Mouse (Mus musculus) gastrocnemius, adult 2 months (tissue): ENCODE results near the gene Snx29. TPM values are rescaled to one million over a fixed set of nuclear protein-coding genes. Genes with fewer than 3 reads are reported as not detected.
"Not testable (repeated sequence)": the region's sequence is repeated elsewhere in the genome, so short reads cannot be mapped to it uniquely, and the experiment has no call there.

ENCODE experiments used
- DNase-seq: peaks from one replicate; pipeline ENCODE4 v3.0.0; 2022
- H3K27ac ChIP-seq: fragments of 200-600 bp; 2 replicates; pipeline ENCODE4 v1.8.1; 2022; ENCODE audit warnings: mild to moderate bottlenecking
- H3K4me3 ChIP-seq: fragments of 200-600 bp; 2 replicates; pipeline ENCODE4 v1.8.1; 2022; ENCODE audit warnings: mild to moderate bottlenecking, moderate library complexity
- CTCF ChIP-seq: fragments of 200-600 bp; IDR thresholded peaks from 2 replicates; pipeline ENCODE4 v1.8.1; 2022; ENCODE audit warnings: antibody characterized with exemption, mild to moderate bottlenecking, moderate library complexity
- intact Hi-C: fragments of 180-260 bp; cut with DNase I; formaldehyde crosslinking; loops from one replicate; pipeline ENCODE4 v1.15.1; 2025
- total RNA-seq, 2 experiments: library from RNA; stranded (reverse); gene quantifications; 2 replicates each; pipeline ENCODE4 v1.2.3; 2021

The Snx29 gene
- total RNA-seq, 2 experiments from 2014 or later: 9.6 to 11.6 TPM

DNA sequence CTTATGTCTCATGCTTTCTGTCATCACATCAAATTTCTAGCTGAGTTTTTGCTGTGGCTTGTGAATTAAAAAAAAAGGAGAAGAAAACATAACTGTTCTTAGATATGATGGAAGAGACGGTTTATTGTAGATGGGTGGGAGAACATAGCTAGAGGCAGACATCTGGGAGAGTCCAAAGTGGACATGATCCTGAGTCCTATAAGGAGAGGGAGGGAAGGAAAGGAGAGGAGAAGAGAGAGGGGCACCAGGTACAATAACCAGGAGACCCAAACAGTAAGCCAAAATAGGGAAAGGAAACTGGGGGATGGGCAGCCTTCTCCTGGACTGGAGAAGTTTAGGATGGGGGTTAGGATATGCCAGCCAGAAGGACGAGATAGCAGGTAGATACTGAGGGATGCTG, 239.0 kb downstream of the Snx29 start:
- Histone ChIP-seq H3K4me3 (no peak overlapping the region), H3K27ac (no peak overlapping the region)
- TF ChIP-seq CTCF: no peak
- intact Hi-C loops: no loop called here
- no peak for DNase-seq

DNA sequence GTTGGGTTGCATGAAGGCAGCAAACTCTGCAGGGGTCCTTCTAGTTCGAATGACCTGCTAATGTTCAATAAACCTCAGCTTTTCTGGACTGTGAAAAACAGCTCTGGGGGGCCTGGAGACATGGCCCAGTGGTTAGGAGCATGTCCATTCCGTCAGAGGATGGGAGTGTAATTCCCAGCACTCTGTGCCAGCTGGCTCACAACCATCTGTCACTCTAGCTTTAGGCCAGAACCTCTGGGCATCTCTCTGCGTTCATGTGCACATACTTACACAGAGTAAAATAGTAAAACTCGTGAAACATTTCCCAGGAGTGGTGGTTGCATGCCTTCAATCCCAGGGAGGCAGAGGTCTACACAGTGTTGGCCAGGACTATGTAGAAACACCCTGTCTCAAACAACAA, 241.1 kb downstream of the Snx29 start:
- no peak overlapping the region for H3K27ac ChIP-seq
- no peak overlapping the region for H3K4me3 ChIP-seq
- intact Hi-C loops: no loop called here
- no peak for DNase-seq
- no peak for TF ChIP-seq CTCF

DNA sequence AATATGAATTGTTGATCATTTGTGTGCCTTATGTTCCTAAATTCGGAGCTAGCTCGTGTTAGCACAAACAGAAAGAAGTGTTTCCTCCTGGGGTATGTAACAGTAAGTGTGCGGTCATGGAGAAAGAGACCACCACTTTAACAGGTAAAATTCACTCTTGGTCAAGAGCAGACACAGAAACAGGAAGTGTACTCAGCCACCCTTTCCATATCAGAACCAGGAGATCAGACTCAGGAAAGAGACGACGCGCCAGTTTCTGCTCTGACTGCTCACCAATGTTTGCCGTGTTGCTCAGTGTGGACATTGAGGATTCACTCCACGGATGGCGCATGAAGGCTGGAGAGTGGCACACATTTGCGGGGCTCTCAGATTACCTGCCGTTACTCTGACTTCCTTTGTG, 242.4 kb downstream of the Snx29 start:
- Histone ChIP-seq H3K27ac (no peak overlapping the region), H3K4me3 (no peak overlapping the region)
- no peak for TF ChIP-seq CTCF
- intact Hi-C loops: no loop called here
- DNase-seq: no peak

DNA sequence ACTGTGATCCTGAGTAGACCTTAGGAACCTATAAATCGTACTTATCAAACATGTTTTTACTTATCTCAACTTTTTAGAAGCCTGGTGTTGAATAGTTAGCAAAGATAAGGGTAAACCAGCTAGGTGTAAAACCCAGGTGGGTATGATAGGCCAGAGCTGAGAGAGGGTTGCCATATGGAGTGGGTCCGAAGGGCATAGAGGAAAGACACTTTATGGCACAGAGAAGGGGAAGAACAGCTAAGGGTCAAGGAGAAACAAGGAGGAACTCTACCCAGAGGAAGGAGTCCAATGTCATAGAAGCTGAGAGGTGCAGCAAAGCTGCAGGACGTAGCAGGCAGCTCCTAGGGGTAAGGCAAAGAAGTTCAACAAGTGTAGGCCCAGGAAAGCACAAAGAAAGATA, 244.9 kb downstream of the Snx29 start:
- intact Hi-C loops: no loop called here
- no peak overlapping the region for H3K4me3 ChIP-seq
- no peak overlapping the region for H3K27ac ChIP-seq
- no peak for TF ChIP-seq CTCF
- DNase-seq: no peak

DNA sequence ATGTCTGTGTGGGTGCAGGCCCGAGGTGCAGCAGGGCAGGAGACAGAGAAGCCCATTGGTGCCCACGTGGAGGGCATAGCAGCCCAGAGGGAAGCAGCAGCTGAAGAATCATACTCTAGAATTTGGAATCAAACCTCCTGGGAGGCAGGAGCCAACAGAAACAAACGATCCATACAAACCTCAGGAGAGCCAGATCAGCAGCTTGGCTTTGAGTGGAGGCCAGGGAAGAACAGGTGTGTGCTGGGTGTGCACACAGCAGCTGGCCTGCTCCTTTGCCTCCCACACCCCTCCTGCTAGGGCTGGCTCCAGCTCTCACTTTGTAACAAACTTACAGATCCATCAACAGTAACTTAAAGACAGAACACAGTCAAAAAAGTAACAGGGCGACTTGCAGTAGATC, 245.4 kb downstream of the Snx29 start:
- Histone ChIP-seq H3K27ac (no peak overlapping the region), H3K4me3 (no peak overlapping the region)
- intact Hi-C loops: no loop called here
- TF ChIP-seq CTCF: no peak
- DNase-seq: peak; percentile 44

DNA sequence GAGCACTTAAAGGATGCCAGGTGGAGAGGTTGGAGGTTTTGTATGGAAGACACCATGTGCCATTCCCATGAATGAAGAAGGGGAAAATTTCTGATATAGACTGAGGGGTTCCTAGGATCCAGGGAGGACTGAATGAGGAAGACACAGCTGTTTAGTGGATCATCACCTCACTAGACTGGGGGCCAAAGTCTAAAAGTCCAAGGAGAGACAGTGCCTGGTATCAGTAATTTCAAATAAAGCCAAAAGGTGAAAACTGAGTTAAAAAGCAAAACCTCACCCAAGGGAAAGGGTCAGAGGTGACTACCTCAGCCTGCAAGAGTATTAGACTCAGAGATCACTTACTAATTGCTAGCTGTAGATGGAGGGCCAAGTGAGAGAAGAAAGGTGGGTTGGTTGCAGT, 245.9 kb downstream of the Snx29 start:
- Histone ChIP-seq H3K4me3 (no peak overlapping the region), H3K27ac (no peak overlapping the region)
- intact Hi-C loops: no loop called here
- DNase-seq: no peak
- no peak for TF ChIP-seq CTCF

DNA sequence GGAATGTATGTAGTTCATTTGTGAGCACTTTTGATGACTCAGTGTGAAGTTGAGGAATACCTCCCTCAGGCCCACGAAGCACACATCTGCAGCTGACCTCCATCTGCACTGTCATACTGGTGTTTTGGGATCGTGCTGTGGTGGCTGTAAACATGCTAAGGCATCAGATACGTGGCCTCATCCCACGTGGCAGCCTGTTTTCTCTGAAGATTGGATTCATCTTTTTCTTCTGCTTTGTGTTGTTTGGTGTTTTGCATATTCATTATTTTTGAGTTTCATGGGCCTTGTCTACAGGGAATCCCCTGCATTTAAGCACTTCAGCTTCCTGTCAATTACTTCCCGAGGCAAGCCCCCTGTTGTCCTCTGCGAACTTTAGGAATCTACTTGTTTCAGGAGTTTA, 246.4 kb downstream of the Snx29 start:
- no peak overlapping the region for H3K4me3 ChIP-seq
- DNase-seq: no peak
- H3K27ac ChIP-seq: no peak overlapping the region
- intact Hi-C loops: no loop called here
- no peak for TF ChIP-seq CTCF

DNA sequence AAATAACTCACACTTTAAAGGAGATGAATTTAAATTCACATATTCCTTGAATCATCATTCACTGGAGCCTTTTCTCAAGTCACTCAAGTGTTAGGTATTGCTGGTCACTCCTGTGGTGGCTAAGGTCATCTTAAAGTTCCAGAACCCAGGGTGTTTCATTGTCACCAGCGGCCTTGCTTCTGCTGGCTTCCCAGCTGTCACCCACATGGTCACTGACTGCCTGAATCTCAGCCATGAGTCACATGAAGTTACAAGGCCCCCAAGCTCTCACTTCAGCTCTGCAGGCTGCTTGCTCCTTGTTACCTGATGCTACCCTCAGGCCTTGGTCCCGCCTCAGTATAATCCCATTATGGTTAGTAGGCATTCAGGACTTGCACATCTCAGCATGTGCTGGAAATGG, 247.4 kb downstream of the Snx29 start:
- no peak for TF ChIP-seq CTCF
- Histone ChIP-seq H3K4me3 (no peak overlapping the region), H3K27ac (no peak overlapping the region)
- no peak for DNase-seq
- intact Hi-C loops: no loop called here

DNA sequence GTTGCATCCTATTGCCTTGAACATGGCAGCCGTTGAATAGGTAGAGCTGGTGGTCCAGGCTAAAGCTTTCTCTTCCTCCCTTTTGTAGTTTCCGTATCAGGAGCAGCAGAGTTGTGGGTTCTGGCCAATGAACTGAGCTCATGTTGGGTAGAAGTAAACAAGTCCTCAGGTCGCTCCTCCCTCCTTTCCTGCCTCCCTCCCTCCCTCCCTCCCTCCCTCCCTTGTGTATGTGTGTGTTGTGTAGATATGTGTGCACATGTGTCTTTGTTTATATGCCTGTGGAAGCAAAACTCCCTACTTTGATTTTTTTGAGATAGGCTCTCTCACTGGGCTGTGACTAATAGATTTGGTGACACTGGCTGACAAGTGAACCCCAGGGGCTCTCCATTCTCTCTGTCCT, 251.8 kb downstream of the Snx29 start:
- intact Hi-C loops: no loop called here
- TF ChIP-seq CTCF: no peak
- no peak for DNase-seq
- no peak overlapping the region for H3K4me3 ChIP-seq
- H3K27ac ChIP-seq: no peak overlapping the region

DNA sequence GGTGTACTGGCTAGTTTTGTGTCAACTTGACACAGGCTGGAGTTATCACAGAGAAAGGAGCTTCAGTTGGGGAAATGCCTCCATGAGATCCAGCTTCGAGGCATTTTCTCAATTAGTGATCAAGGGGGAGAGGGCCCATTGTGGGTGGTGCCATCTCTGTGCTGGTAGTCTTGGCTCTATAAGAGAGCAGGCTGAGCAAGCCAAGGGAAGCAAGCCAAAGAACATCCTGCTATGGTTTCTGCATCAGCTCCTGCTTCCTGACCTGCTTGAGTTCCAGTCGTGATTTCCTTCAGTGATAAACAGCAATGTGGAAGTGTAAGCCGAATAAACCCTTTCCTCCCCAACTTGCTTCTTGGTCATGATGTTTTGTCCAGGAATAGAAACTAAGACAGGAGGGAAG, 253.0 kb downstream of the Snx29 start:
- DNase-seq, H3K4me3 ChIP-seq, H3K27ac ChIP-seq, intact Hi-C loops: not testable (repeated sequence)

DNA sequence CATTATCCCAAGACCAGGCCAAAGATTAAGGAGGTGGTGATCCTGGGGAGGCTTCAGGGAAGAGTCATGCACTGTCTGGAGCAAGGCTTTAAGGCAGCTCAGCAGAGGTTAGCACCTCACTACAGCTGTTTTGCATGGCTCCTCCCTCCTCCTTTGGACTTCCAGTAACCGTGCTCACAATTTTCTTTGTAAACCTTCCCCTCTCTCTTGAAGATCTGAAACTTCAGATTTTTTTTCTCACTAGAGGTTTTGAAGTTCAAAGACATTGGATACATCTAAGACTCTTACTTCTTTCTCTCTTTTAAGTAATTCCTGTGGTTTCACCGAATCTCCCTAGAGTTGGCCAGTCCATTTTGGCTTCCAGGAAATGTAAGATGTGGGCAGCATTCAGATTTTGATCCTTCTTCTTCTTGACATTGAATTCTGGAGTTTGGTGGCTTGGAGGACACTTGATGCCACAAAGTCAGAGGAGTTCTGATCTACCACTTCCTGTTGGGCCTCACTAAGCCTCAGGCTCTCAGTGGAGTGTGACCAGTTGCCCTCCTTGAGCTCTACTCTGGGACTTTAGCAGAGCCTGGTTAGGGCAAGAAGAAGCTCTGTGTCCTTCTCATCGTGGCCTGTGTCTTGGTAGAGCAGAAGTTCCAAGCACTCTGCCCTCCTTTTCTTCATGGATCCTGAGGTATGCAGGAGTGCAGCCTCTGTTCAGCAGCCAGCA, 255.0 kb downstream of the Snx29 start:
- intact Hi-C loops: no loop called here
- no peak for TF ChIP-seq CTCF
- Histone ChIP-seq H3K4me3 (no peak overlapping the region), H3K27ac (no peak overlapping the region)
- no peak for DNase-seq

DNA sequence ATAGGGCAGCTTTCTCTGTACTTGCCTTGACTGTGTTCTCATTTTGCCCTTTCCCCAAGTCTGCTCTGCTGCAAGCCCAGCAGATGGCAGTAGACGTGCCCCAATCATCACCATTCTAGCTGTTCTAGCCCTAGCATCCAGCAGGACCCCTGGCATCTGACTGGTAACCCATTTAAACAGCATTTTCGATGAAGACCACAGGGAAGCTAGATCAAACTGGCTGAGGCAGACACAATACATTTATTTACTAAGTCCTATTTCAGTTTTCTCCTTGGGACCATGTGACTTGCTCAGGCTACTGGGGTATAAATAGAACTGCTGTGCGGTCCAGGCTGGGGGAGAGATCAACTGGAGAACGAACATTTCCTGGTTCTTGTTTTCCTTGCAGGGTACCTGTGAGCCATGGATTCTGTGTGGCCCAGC, 257.0 kb downstream of the Snx29 start:
- H3K27ac ChIP-seq: peak overlapping the region; percentile 82
- peak; percentile 46 for DNase-seq
- intact Hi-C loops: no loop called here

DNA sequence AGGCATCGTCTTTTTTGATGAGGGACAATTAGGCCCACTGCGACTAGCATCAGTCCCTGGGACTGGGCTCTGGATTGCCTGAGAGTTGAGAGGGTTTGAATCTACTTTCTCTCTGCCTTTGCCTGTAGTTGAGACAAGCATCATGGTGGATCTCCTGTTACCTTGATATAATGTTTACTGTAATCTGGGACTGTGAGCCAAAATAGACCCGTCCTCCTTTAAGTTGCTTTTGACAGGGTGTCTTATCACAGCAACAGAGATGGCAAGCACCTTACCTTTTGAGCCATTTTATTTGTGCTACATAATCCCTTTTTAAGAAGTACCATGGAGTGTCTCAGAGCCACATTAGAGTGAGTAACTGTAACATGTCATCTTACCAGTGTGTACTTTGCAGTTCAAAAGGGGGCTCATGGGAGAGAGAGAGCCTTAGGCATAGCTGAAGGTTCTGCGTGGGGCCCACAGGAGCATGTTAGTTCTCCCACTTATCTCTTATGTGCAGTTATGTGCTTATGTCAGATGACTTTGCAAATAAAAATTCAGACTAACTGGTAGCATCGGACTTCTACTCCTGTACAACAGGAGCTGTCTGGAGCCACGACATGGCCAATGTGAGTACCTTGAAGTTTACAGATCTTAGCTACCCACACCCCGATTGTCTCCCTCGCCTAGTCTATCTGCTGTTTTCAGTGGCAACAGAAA, 261.4 kb downstream of the Snx29 start:
- intact Hi-C loops: no loop called here
- H3K4me3 ChIP-seq: no peak overlapping the region

More for the DNA sequence above, 257.0 kb downstream of the Snx29 start:
- peak overlapping the region; percentile 46 for H3K4me3 ChIP-seq
- peak; percentile 81 for TF ChIP-seq CTCF

DNA sequence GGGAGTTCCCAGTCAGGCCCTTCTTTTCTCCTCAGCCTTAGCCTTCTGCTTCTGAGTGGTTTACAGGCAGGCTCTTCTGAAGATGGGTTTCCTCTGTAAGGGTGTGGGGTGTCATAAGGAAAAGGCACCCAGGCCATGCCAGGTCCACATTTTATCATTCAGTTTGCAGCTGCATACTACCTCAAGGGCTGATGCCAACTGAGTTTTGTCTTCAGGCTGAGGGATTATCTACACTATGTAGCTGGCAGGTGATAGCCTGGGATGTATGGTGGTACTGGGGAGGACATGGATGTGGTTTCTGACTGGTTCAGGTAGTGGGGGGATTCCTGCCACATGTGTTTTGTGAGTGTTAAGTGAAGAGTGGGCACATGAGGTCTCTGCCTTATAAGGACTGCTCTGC, 266.0 kb downstream of the Snx29 start:
- no peak for TF ChIP-seq CTCF
- intact Hi-C loops: no loop called here

More for the DNA sequence above, 261.4 kb downstream of the Snx29 start:
- no peak overlapping the region for H3K27ac ChIP-seq
- no peak for DNase-seq
- TF ChIP-seq CTCF: no peak

More for the DNA sequence above, 266.0 kb downstream of the Snx29 start:
- H3K4me3 ChIP-seq: no peak overlapping the region
- no peak for DNase-seq
- no peak overlapping the region for H3K27ac ChIP-seq
